Mouse (Mus musculus): Measurements from ENCODE around the gene Macrod2. TPM values are rescaled to one million over a fixed set of nuclear protein-coding genes. Genes with fewer than 3 reads are reported as not detected.
A peak's percentile ranks its signal among the peaks of the same experiment; 100 is the strongest.

The Macrod2 gene
- polyA plus RNA-seq, 1 experiment from 2014 or later = 22.7 TPM

DNA sequence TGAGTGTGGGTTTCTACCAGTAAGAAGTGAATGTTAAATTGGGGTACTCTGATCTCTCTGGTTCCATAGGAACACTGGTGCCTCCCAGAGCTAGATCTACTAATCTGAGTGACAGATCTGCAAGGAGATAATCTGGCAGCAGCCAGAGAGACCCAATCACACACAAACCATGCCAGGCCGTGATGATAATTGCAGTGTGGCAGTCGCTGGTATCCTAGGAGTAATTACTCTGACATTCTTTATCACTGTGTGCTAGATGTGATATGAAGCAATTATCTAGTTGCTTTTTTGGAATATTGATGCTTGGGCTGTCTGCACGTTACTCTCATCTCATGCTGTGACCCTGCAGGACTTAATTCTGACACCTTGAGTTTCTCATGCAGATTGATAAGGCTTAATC, 1518.4 kb downstream of the Macrod2 start:
- H3K4me2 ChIP-seq (replicated peaks; ENCODE audit: low read depth, low read length) = no peak overlapping the region
- 53% methylated on average over 3 of the region's 3 CpGs for WGBS
- no peak overlapping the region for H3K4me3 ChIP-seq (ENCODE audit: low read depth, low read length)
- H3K36me3 ChIP-seq (ENCODE audit: insufficient read depth, low read length) = no peaks in the 10 kb centered on the region
- H3K9me3 ChIP-seq (ENCODE audit: low read length) = no peaks in the 10 kb centered on the region
- H3K27ac ChIP-seq (ENCODE audit: low read length) = no peak overlapping the region
- no peaks in the 10 kb centered on the region for H3K4me1 ChIP-seq (ENCODE audit: insufficient read depth, low read depth, low read length)
- ATAC-seq = no peak
- DNase-seq (ENCODE audit: low spot score) = no peak
- no peak overlapping the region for H3K9ac ChIP-seq (replicated peaks; ENCODE audit: low read depth)
- TF ChIP-seq EP300 (IDR thresholded peaks at IDR 0.05) = no peak
- TF ChIP-seq CTCF (IDR thresholded peaks at IDR 0.05) = no peak
- no peaks in the 10 kb centered on the region for H3K27me3 ChIP-seq (replicated peaks; ENCODE audit: insufficient read depth, low read length)

DNA sequence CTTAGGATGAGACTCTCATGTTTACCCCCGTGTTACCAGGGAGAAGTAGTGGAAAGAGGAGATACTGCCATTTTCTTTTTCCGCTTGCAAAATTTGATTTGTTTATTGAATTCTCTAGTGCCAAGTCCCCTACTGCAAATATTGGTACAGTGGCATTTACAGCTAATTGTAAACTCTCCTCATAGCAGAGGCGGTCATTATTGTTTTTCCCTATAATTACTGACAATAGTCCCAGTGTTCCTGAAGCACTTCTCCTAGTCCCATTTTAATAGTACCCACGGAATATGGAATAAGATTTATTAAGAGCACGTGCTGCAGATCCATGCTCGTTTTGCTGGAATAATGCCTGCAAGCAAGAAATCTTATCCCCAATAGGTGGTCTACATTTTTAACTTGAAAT, 1518.8 kb downstream of the Macrod2 start:
- H3K9ac ChIP-seq (replicated peaks; ENCODE audit: low read depth) = no peak overlapping the region
- 65% methylated on average over 6 of the region's 6 CpGs for WGBS
- H3K4me1 ChIP-seq (ENCODE audit: insufficient read depth, low read depth, low read length) = no peaks in the 10 kb centered on the region
- H3K27me3 ChIP-seq (replicated peaks; ENCODE audit: insufficient read depth, low read length) = no peaks in the 10 kb centered on the region
- H3K4me3 ChIP-seq (ENCODE audit: low read depth, low read length) = no peak overlapping the region
- H3K36me3 ChIP-seq (ENCODE audit: insufficient read depth, low read length) = no peaks in the 10 kb centered on the region
- no peak overlapping the region for H3K4me2 ChIP-seq (replicated peaks; ENCODE audit: low read depth, low read length)
- no peak for TF ChIP-seq EP300 (IDR thresholded peaks at IDR 0.05)
- TF ChIP-seq CTCF (IDR thresholded peaks at IDR 0.05) = no peak
- no peaks in the 10 kb centered on the region for H3K9me3 ChIP-seq (ENCODE audit: low read length)
- ATAC-seq (no peak), DNase-seq (ENCODE audit: low spot score) (no peak)
- no peak overlapping the region for H3K27ac ChIP-seq (ENCODE audit: low read length)

GRCm38 (mm10) chr2:141920377-141920992, 1525.4 kb downstream of the Macrod2 start:
- WGBS = 26% methylated on average over 2 of the region's 2 CpGs
- H3K27me3 ChIP-seq (replicated peaks; ENCODE audit: insufficient read depth, low read length) = no peaks in the 10 kb centered on the region
- H3K36me3 ChIP-seq (ENCODE audit: insufficient read depth, low read length) = no peaks in the 10 kb centered on the region
- H3K9me3 ChIP-seq (ENCODE audit: low read length) = no peaks in the 10 kb centered on the region
- H3K9ac ChIP-seq (replicated peaks; ENCODE audit: low read depth) = no peak overlapping the region
- H3K4me2 ChIP-seq (replicated peaks; ENCODE audit: low read depth, low read length) = no peak overlapping the region
- ATAC-seq (peak; percentile 82), DNase-seq (ENCODE audit: low spot score) (peak; percentile 73)
- no peak overlapping the region for H3K27ac ChIP-seq (ENCODE audit: low read length)
- no peak for TF ChIP-seq CTCF (IDR thresholded peaks at IDR 0.05)
- peak; percentile 92 for TF ChIP-seq EP300 (IDR thresholded peaks at IDR 0.05)
- H3K4me3 ChIP-seq (ENCODE audit: low read depth, low read length) = no peak overlapping the region
- H3K4me1 ChIP-seq (ENCODE audit: insufficient read depth, low read depth, low read length) = no peaks in the 10 kb centered on the region

DNA sequence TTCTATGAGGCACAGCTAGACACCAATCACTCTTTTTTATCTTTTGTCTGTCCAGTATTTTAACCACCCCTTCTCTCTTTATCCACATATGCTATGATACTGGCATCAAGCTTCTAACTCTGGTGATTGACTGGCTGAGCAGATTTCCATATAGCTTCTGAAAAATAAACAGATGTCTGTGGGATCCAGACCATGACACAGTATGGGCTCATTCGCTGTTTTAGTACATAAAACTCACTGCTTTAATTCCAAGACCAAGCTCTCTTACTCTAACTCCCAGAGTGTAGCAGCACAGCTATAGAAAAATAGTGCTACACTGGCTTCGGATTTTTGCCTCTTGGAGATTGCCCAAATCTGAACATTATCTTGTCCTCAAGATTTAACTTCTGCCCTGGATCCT, 1540.0 kb downstream of the Macrod2 start:
- Histone ChIP-seq H3K36me3 (ENCODE audit: insufficient read depth, low read length) (no peaks in the 10 kb centered on the region), H3K9me3 (ENCODE audit: low read length) (no peaks in the 10 kb centered on the region), H3K4me2 (replicated peaks; ENCODE audit: low read depth, low read length) (no peak overlapping the region), H3K4me1 (ENCODE audit: insufficient read depth, low read depth, low read length) (no peaks in the 10 kb centered on the region), H3K9ac (replicated peaks; ENCODE audit: low read depth) (no peak overlapping the region), H3K27me3 (replicated peaks; ENCODE audit: insufficient read depth, low read length) (no peaks in the 10 kb centered on the region), H3K27ac (ENCODE audit: low read length) (no peak overlapping the region), H3K4me3 (ENCODE audit: low read depth, low read length) (no peak overlapping the region)
- WGBS = 69% methylated on average over 2 of the region's 2 CpGs
- DNase-seq (ENCODE audit: low spot score) (no peak), ATAC-seq (no peak)
- TF ChIP-seq EP300 (IDR thresholded peaks at IDR 0.05) = no peak
- no peak for TF ChIP-seq CTCF (IDR thresholded peaks at IDR 0.05)

- DNase-seq (ENCODE audit: low spot score) (peak; percentile 9), ATAC-seq (no peak)
- no peaks in the 10 kb centered on the region for H3K36me3 ChIP-seq (ENCODE audit: insufficient read depth, low read length)
- no peaks in the 10 kb centered on the region for H3K27me3 ChIP-seq (replicated peaks; ENCODE audit: insufficient read depth, low read length)
- H3K27ac ChIP-seq (ENCODE audit: low read length) = no peak overlapping the region
- no peak overlapping the region for H3K4me2 ChIP-seq (replicated peaks; ENCODE audit: low read depth, low read length)
- H3K9me3 ChIP-seq (ENCODE audit: low read length) = no peaks in the 10 kb centered on the region
- no peak for TF ChIP-seq CTCF (IDR thresholded peaks at IDR 0.05)
- peak; percentile 34 for TF ChIP-seq EP300 (IDR thresholded peaks at IDR 0.05)
- 34% methylated on average over 1 of the region's 1 CpGs for WGBS
- H3K4me1 ChIP-seq (ENCODE audit: insufficient read depth, low read depth, low read length) = no peaks in the 10 kb centered on the region
- H3K9ac ChIP-seq (replicated peaks; ENCODE audit: low read depth) = no peak overlapping the region
- H3K4me3 ChIP-seq (ENCODE audit: low read depth, low read length) = no peak overlapping the region
These were observed 1559.7 kb downstream of the Macrod2 start for GRCm38 (mm10) chr2:141954795-141955194.

DNA sequence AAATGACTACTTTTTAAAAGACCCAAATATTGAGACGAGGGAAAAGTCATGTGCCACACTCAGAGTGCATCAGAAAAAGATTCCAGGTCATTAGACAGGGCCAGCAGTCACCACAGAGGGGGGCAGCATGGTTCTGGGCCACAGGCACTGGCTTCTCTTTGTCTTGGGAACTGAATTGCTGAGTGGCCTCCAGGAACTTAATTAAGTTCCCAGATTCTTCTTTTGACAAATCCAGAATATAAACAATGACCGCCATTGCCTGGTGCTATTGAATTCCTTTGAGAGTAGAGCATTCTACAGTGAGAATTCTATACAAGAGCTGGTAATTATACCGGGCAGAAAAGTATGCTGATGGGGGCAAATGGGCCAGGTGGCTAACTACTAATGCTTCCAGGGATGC, 1560.1 kb downstream of the Macrod2 start:
- ATAC-seq (no peak), DNase-seq (ENCODE audit: low spot score) (no peak)
- no peak overlapping the region for H3K9ac ChIP-seq (replicated peaks; ENCODE audit: low read depth)
- no peaks in the 10 kb centered on the region for H3K36me3 ChIP-seq (ENCODE audit: insufficient read depth, low read length)
- H3K27me3 ChIP-seq (replicated peaks; ENCODE audit: insufficient read depth, low read length) = no peaks in the 10 kb centered on the region
- TF ChIP-seq EP300 (IDR thresholded peaks at IDR 0.05) (no peak), CTCF (IDR thresholded peaks at IDR 0.05) (no peak)
- no peaks in the 10 kb centered on the region for H3K9me3 ChIP-seq (ENCODE audit: low read length)
- WGBS = 36% methylated on average over 3 of the region's 3 CpGs
- H3K4me1 ChIP-seq (ENCODE audit: insufficient read depth, low read depth, low read length) = no peaks in the 10 kb centered on the region
- no peak overlapping the region for H3K27ac ChIP-seq (ENCODE audit: low read length)
- H3K4me2 ChIP-seq (replicated peaks; ENCODE audit: low read depth, low read length) = no peak overlapping the region
- no peak overlapping the region for H3K4me3 ChIP-seq (ENCODE audit: low read depth, low read length)

DNA sequence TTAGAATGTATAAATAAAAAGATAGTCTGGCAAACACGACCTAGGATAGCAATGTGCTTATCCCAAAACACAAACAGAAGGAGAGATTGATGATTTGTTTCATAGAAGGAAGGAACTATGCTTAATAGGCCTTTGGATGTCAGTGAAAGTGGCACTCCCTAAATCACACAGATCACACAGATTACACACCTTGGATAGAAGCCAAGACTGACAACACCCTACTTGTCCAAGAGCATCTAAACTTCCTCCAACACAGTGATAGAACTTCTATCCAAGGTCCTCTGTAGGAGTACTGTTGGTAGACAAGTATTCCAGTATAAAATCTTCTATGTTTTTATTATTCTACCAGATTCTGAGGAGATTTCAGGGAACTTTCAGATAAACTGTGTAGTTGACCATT, 1567.8 kb downstream of the Macrod2 start:
- no peak overlapping the region for H3K4me3 ChIP-seq (ENCODE audit: low read depth, low read length)
- ATAC-seq = peak; percentile 62; the same call in 1 of the 2 replicates

More for the DNA sequence above, 1567.8 kb downstream of the Macrod2 start:
- H3K9ac ChIP-seq (replicated peaks; ENCODE audit: low read depth) = no peak overlapping the region
- H3K4me1 ChIP-seq (ENCODE audit: insufficient read depth, low read depth, low read length) = no peaks in the 10 kb centered on the region
- DNase-seq (ENCODE audit: low spot score) = peak; percentile 39
- H3K27ac ChIP-seq (ENCODE audit: low read length) = no peak overlapping the region
- H3K9me3 ChIP-seq (ENCODE audit: low read length) = no peaks in the 10 kb centered on the region
- 27% methylated on average over 1 of the region's 1 CpGs for WGBS
- no peak overlapping the region for H3K4me2 ChIP-seq (replicated peaks; ENCODE audit: low read depth, low read length)
- TF ChIP-seq EP300 (IDR thresholded peaks at IDR 0.05) (no peak), CTCF (IDR thresholded peaks at IDR 0.05) (no peak)
- H3K36me3 ChIP-seq (ENCODE audit: insufficient read depth, low read length) = no peaks in the 10 kb centered on the region
- H3K27me3 ChIP-seq (replicated peaks; ENCODE audit: insufficient read depth, low read length) = no peaks in the 10 kb centered on the region

Measured in lung, postnatal 0 days (tissue).